Mouse (Mus musculus) kidney, postnatal 0 days (tissue): ENCODE measurements around the gene Ccm2. TPM values are rescaled to one million over a fixed set of nuclear protein-coding genes. Genes with fewer than 3 reads are reported as not detected.

Experiments used
- ATAC-seq: fragments of 200-750 bp; cut with Nextera tagmentation; replicated peaks from 2 replicates; pipeline ENCODE4 v1.8.0; 2017; ENCODE audit warnings: low read depth, moderate number of reproducible peaks, moderate TSS enrichment, moderate library complexity; ENCODE audit not compliant: low FRiP score
- DNase-seq: peaks from one replicate; pipeline ENCODE4 v3.0.0-alpha.2; 2016; ENCODE audit warnings: low spot score
- H3K27ac ChIP-seq: fragments of 300-500 bp; sonication (generic); 2 replicates; pipeline ENCODE4 v1.5.1; 2014; ENCODE audit warnings: mild to moderate bottlenecking
- H3K27me3 ChIP-seq: fragments of 300-500 bp; sonication (generic); 2 replicates; pipeline ENCODE4 v1.6.1; 2014; ENCODE audit warnings: low read length, mixed read lengths; ENCODE audit not compliant: insufficient read depth
- H3K36me3 ChIP-seq: fragments of 300-500 bp; sonication (generic); 2 replicates; pipeline ENCODE4 v1.6.1; 2014; ENCODE audit warnings: low read length, mixed read lengths; ENCODE audit not compliant: insufficient read depth
- H3K4me1 ChIP-seq: fragments of 300-500 bp; sonication (generic); replicated peaks from 2 replicates; pipeline ENCODE4 v1.6.1; 2014; ENCODE audit warnings: antibody characterized with exemption, low read length, mixed read lengths; ENCODE audit not compliant: insufficient read depth
- H3K4me2 ChIP-seq: fragments of 300-500 bp; sonication (generic); 2 replicates; pipeline ENCODE4 v1.6.1; 2014; ENCODE audit warnings: mild to moderate bottlenecking, low read length, moderate library complexity, mixed read lengths
- H3K4me3 ChIP-seq: fragments of 300-500 bp; sonication (generic); replicated peaks from 2 replicates; pipeline ENCODE4 v1.5.1; 2014; ENCODE audit warnings: low read depth, low read length
- H3K9ac ChIP-seq: fragments of 300-500 bp; sonication (generic); 2 replicates; pipeline ENCODE4 v1.6.1; 2014; ENCODE audit warnings: low read depth, low read length
- H3K9me3 ChIP-seq: fragments of 300-500 bp; sonication (generic); replicated peaks from 2 replicates; pipeline ENCODE4 v1.6.1; 2016; ENCODE audit warnings: low read length, inconsistent platforms, mixed read lengths
- CTCF ChIP-seq: IDR thresholded peaks from 2 replicates; pipeline ENCODE4 v1.5.1; 2016; ENCODE audit warnings: antibody characterized with exemption, low read depth, mild to moderate bottlenecking, moderate library complexity
- WGBS: fragments of 180-500 bp; shearing (Covaris S2); extraction: QIAGEN DNeasy Blood & Tissue Kit; methylation state at CpG from one replicate; pipeline ENCODE4 v1.1.7; 2014; 5-methylcytosine and 5-hydroxymethylcytosine counted together
- polyA plus RNA-seq: library from polyadenylated mRNA; unstranded; fragments of >200 nt; fragmentation: Nextera tagmentation; extraction: Ambion mirVana; gene quantifications from 2 replicates; pipeline ENCODE4 v1.2.1, GENCODE M21; 2015

Gene Ccm2
- polyA plus RNA-seq, 1 experiment from 2014 or later = 63.8 TPM

DNA sequence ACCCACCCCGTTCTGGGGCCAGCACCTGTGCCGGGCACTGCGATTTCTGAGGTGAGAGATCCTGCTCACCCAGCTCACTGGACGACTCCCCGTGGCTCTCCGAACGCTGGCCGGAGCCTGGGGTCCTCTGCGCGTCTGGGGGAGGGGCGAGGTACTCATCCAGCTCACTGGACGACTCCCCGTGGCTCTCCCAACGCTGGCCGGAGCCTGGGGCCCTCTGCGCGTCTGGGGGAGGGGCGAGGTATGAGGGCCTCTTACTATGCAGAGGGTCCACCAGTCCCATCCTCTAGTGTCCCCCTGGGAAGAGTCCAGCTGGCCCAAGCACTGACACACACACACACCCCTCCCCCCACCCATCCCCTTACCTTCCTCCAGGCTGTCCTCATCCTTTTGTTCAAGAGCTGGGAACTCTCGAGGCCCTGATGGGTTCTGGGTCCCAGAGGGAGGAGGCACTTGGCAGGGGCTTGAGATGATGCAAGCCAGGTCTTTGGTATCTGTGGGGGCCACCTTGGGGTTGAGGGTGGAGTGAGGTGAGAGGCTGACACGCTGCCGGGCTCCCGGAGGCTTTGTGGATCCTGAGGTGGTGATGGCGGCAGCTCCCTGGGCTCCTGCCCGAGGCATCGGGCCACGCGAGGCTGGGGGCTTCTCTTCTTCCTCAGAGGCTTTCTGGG lies 52.5 kb downstream of the Ccm2 start:
- 26% methylated on average over 25 of the region's 27 CpGs for WGBS
- Histone ChIP-seq H3K9me3 (no peaks in the 10 kb centered on the region), H3K27me3 (no peaks in the 10 kb centered on the region), H3K4me3 (no peak overlapping the region), H3K4me1 (peaks cover 4% of the 10 kb centered on the region), H3K9ac (no peak overlapping the region), H3K36me3 (peaks cover 28% of the 10 kb centered on the region), H3K27ac (no peak overlapping the region), H3K4me2 (no peak overlapping the region)
- ATAC-seq (no peak), DNase-seq (no peak)
- no peak for TF ChIP-seq CTCF

DNA sequence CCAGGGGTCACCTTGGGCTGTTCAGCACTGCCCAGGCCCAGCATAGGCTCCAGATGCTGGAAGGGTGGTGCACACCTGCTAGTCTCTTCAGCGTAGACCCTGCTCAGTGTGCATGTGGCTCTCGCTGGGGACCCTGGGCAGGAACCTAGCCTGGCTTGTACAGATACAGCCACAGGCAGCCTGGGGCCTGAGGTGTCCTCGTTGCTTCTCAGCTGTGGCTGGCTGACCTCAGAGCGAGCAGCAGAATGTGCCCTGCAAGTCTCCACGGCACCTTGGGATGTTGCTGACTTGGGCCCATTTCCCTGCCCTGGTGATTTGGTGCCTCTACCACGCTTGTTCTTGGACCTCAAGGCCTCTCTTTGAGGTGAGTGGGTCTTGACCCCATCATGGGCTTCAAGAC lies 53.1 kb downstream of the Ccm2 start:
- no peak for TF ChIP-seq CTCF
- Histone ChIP-seq H3K4me1 (peaks cover 7% of the 10 kb centered on the region), H3K36me3 (peaks cover 22% of the 10 kb centered on the region), H3K27ac (no peak overlapping the region), H3K4me2 (no peak overlapping the region), H3K9me3 (no peaks in the 10 kb centered on the region), H3K4me3 (no peak overlapping the region), H3K27me3 (no peaks in the 10 kb centered on the region), H3K9ac (no peak overlapping the region)
- WGBS = 78% methylated on average over 6 of the region's 6 CpGs
- DNase-seq = no peak
- no peak for ATAC-seq

DNA sequence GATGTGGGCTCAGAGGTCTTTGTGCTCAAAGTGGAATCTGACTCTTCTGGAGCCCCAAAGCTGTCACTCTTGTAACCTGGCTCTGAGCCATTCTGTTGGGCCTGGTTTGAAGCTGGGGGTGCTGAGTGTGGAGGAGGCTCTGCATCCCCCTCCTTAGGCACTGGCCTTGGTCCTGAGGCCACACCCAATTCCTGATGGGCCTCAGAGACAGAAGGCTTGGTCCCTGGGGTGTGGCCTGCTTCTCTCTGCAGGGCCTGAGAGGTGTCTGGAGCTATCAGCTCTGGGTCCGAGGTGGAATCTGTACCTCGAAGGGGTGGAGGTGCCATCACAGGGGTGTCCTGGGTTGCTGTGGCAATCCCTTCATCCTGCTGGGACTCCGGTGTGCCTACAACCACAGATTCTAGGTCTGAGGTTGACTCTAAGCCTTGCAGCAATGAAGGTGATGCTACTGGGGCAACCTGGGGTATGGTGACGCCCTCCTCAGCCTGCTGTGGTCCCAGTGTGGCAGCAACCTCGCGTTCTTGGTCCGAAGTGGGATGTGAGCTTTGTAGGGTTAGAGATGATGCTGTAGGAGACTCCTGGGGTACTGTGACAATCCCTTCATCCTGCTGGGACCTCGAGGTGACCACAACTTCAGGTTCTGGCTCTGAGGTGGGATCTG lies 53.7 kb downstream of the Ccm2 start:
- Histone ChIP-seq H3K9ac (no peak overlapping the region), H3K9me3 (no peaks in the 10 kb centered on the region), H3K4me1 (peaks cover 12% of the 10 kb centered on the region), H3K4me2 (no peak overlapping the region), H3K36me3 (peaks cover 17% of the 10 kb centered on the region), H3K27ac (no peak overlapping the region), H3K4me3 (no peak overlapping the region), H3K27me3 (0 out of 2 replicates have a peak, but pooled peaks cover 2% of the 10 kb centered on the region)
- DNase-seq (no peak), ATAC-seq (no peak)
- TF ChIP-seq CTCF = no peak
- 84% methylated on average over 8 of the region's 8 CpGs for WGBS

DNA sequence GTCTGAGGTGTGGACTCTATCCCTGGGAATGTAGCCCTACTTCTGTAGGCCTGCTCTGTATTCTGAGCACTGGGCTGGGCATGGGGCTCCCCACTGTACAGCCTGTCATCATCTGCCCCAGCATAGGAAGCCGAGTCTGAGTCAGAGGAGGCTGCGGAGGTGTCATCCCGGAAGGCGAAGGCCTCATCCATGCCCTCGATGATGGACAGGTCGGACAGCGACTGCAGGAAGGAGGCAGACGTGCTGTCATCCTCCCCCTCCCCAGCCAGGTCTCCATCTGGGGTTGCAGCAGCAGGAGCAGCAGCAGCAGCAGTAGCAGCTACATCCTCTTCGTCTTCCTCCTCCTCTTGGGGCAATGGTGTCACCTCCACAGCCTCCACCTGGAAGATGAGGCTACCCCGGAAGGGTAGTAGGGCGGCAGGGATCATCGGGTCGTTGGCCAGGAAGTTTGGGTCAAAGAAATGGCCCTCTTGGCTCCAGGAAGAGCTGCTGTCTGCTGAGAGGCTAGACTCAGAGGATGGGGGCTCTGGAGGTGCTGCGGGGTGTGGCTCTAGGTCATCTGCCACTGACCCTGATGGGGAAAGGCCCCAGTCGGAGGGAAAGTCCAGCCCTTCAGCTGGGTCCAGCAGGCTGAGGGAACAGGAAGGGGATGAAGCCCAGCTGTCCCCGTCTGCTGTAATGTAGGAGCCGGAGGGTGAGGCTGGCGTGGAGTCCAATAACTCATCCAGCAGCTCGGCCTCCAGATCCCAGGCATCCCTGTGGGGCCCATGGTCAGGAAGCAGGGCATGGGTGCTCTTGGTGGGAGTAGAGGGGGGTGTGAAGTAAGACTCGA lies 55.2 kb downstream of the Ccm2 start:
- Histone ChIP-seq H3K27ac (no peak overlapping the region), H3K9ac (no peak overlapping the region), H3K4me1 (peaks cover 15% of the 10 kb centered on the region), H3K27me3 (peaks cover 14% of the 10 kb centered on the region), H3K9me3 (no peaks in the 10 kb centered on the region), H3K36me3 (0 out of 2 replicates have a peak, but pooled peaks cover 6% of the 10 kb centered on the region), H3K4me2 (no peak overlapping the region), H3K4me3 (no peak overlapping the region)
- DNase-seq (no peak), ATAC-seq (no peak)
- TF ChIP-seq CTCF = no peak
- 41% methylated on average over 20 of the region's 20 CpGs for WGBS

DNA sequence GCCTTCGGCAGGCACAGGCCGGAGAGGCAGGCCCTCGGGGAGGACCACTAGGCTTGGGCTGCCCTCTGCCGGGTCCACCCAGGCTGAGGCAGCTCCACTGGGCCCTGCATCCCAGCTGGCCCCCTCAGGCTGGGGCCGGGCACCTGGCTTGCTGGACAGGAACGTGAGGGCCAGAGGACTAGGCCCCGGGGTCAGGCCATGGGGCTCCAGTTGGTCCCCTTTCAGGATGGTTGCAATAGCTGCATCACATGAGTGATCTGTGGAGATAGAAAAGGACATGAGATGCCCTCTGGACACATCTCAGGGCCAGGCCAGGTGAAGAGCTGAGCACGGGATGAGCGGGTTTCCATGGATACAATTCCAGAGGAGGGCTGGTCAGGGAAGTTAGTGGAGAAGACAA lies 56.0 kb downstream of the Ccm2 start:
- Histone ChIP-seq H3K27ac (no peak overlapping the region), H3K4me1 (peaks cover 15% of the 10 kb centered on the region), H3K4me3 (no peak overlapping the region), H3K4me2 (no peak overlapping the region), H3K27me3 (peaks cover 15% of the 10 kb centered on the region), H3K9ac (no peak overlapping the region), H3K9me3 (no peaks in the 10 kb centered on the region), H3K36me3 (0 out of 2 replicates have a peak, but pooled peaks cover 1% of the 10 kb centered on the region)
- WGBS = 62% methylated on average over 9 of the region's 9 CpGs
- no peak for TF ChIP-seq CTCF
- ATAC-seq (no peak), DNase-seq (no peak)

DNA sequence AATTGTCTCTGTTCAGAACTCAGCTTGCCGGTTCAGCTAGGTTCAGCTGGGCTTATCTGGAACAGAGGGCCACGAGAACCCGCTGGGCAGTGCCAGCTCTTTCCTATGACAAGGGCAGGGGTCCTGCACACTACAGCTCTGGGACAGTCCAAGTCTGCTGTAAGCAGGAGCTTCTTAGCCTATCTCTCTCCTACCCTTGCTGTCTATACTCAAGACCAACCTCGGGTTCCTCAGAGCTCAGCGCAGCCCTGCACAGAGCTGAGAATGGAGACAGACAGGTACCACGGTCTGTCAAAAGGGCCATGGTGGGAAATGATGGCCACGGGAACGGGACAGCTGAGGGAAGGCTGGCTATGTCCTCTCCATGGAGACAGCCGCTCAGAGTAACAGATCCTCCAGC lies 56.5 kb downstream of the Ccm2 start:
- H3K4me3 ChIP-seq = no peak overlapping the region
- H3K9me3 ChIP-seq = no peaks in the 10 kb centered on the region
- no peak overlapping the region for H3K9ac ChIP-seq
- H3K36me3 ChIP-seq = no peaks in the 10 kb centered on the region
- 78% methylated on average over 9 of the region's 9 CpGs for WGBS
- peaks cover 15% of the 10 kb centered on the region for H3K4me1 ChIP-seq
- H3K27ac ChIP-seq = no peak overlapping the region
- peaks cover 15% of the 10 kb centered on the region for H3K27me3 ChIP-seq
- DNase-seq (no peak), ATAC-seq (no peak)
- TF ChIP-seq CTCF = no peak
- no peak overlapping the region for H3K4me2 ChIP-seq
